Comparison of ENCODE assay signal across 12 mouse cellular contexts in the genomic region with DNA sequence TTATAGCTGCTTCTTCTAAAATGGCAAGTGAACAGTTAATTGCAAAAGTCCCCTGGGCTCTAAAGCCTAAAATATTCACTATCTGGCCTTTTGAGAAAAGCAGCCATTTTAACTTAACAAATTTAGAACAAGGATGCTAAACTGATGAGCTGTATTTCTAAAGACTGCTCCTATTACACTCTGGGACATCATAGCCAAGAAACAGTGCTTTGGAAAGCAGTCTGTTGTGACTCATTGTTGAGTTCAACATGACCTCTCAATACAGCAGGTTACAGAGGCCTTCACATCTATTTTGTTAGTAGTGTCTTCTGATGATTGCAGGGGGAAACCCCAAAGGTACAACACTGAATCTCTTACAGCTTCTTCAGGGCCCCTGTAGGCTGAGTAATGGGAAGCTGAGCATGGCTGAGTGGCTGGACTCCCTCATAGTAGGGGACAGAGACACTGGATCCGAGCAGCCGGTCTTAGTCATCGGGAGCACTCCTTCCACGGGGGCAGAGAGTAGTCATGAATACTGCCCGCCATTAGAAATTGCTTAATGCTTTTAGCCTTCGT.
"Had no signal": no experiment of that assay in that cellular context is flagged by ENCODE, and none has a peak within 500 bp of the region (broad histone marks: within the 10 kb centered on the region; RNA-seq: fewer than 3 reads in every experiment).

No protein-coding gene starts in this region.

- DNase-seq: kidney, postnatal 14 days; lung, embryonic 14.5 days; lung, postnatal 10 days; spleen, adult 18-20 months; thymus, adult 18-20 months; thymus, postnatal 14 days had no signal

- H3K4me3 ChIP-seq: kidney, embryonic 15.5 days; left cerebral cortex, adult 2 months; limb, embryonic 15.5 days; liver, embryonic 12.5 days; midbrain, embryonic 13.5 days had no signal

- H3K4me1 ChIP-seq: limb, embryonic 15.5 days had no signal

- H3K9ac ChIP-seq: kidney, embryonic 15.5 days; limb, embryonic 15.5 days; liver, embryonic 12.5 days; lung, embryonic 14.5 days; midbrain, embryonic 13.5 days had no signal

- H3K4me2 ChIP-seq: kidney, embryonic 15.5 days; limb, embryonic 15.5 days; liver, embryonic 12.5 days; lung, embryonic 14.5 days; midbrain, embryonic 13.5 days had no signal

- H3K9me3 ChIP-seq: kidney, embryonic 15.5 days; limb, embryonic 15.5 days; liver, embryonic 12.5 days; midbrain, embryonic 13.5 days had no signal

- H3K27ac ChIP-seq: kidney, embryonic 15.5 days; left cerebral cortex, adult 2 months; limb, embryonic 15.5 days; liver, embryonic 12.5 days; macrophage; midbrain, embryonic 13.5 days had no signal

- H3K27me3 ChIP-seq: kidney, embryonic 15.5 days; limb, embryonic 15.5 days; liver, embryonic 12.5 days; midbrain, embryonic 13.5 days had no signal

- ATAC-seq: liver, embryonic 12.5 days; midbrain, embryonic 13.5 days had no signal

- H3K36me3 ChIP-seq: limb, embryonic 15.5 days; liver, embryonic 12.5 days; midbrain, embryonic 13.5 days had no signal
